Mouse (Mus musculus): ENCODE results near the gene L3mbtl3.

The L3mbtl3 gene

GRCm38 (mm10) chr10:26375790-26376545 lies at the start of gene L3mbtl3:
Gene L3mbtl3 (minus strand): TSS chr10:26375971.
- TF ChIP-seq GATA4 (IDR thresholded peaks at IDR 0.05; ENCODE audit: insufficient replicate concordance, low read length): no peak

GRCm38 (mm10) chr10:26421168-26421567 lies 45.4 kb upstream of the L3mbtl3 start:
- no peak for TF ChIP-seq GATA4 (IDR thresholded peaks at IDR 0.05; ENCODE audit: insufficient replicate concordance, low read length)

GRCm38 (mm10) chr10:26388656-26389055 lies 12.9 kb upstream of the L3mbtl3 start:
- no peak for TF ChIP-seq GATA4 (IDR thresholded peaks at IDR 0.05; ENCODE audit: insufficient replicate concordance, low read length)

- TF ChIP-seq GATA4 (IDR thresholded peaks at IDR 0.05; ENCODE audit: insufficient replicate concordance, low read length): no peak
Measured at GRCm38 (mm10) chr10:26377332-26377602, 1.5 kb upstream of the L3mbtl3 start.

- no peak for TF ChIP-seq GATA4 (IDR thresholded peaks at IDR 0.05; ENCODE audit: insufficient replicate concordance, low read length)
Measured at GRCm38 (mm10) chr10:26376546-26377331, 968 bp upstream of the L3mbtl3 start.

- no peak for TF ChIP-seq GATA4 (IDR thresholded peaks at IDR 0.05; ENCODE audit: insufficient replicate concordance, low read length)
Measured at GRCm38 (mm10) chr10:26375351-26375751, 420 bp downstream of the L3mbtl3 start.

GRCm38 (mm10) chr10:26374436-26375311 lies 1.1 kb downstream of the L3mbtl3 start:
- TF ChIP-seq GATA4 (IDR thresholded peaks at IDR 0.05; ENCODE audit: insufficient replicate concordance, low read length): no peak

- no peak for TF ChIP-seq GATA4 (IDR thresholded peaks at IDR 0.05; ENCODE audit: insufficient replicate concordance, low read length)
Measured at GRCm38 (mm10) chr10:26373951-26374435, 1.8 kb downstream of the L3mbtl3 start.

- TF ChIP-seq GATA4 (IDR thresholded peaks at IDR 0.05; ENCODE audit: insufficient replicate concordance, low read length): no peak
Measured at GRCm38 (mm10) chr10:26372940-26373931, 2.5 kb downstream of the L3mbtl3 start.

- no peak for TF ChIP-seq GATA4 (IDR thresholded peaks at IDR 0.05; ENCODE audit: insufficient replicate concordance, low read length)
Measured at GRCm38 (mm10) chr10:26371416-26371815, 4.4 kb downstream of the L3mbtl3 start.

GRCm38 (mm10) chr10:26364942-26365341 lies 10.8 kb downstream of the L3mbtl3 start:
- no peak for TF ChIP-seq GATA4 (IDR thresholded peaks at IDR 0.05; ENCODE audit: insufficient replicate concordance, low read length)

GRCm38 (mm10) chr10:26364326-26364856 lies 11.4 kb downstream of the L3mbtl3 start:
- TF ChIP-seq GATA4 (IDR thresholded peaks at IDR 0.05; ENCODE audit: insufficient replicate concordance, low read length): no peak

GRCm38 (mm10) chr10:26363605-26364004 lies 12.2 kb downstream of the L3mbtl3 start:
- TF ChIP-seq GATA4 (IDR thresholded peaks at IDR 0.05; ENCODE audit: insufficient replicate concordance, low read length): no peak

GRCm38 (mm10) chr10:26358798-26359197 lies 17.0 kb downstream of the L3mbtl3 start:
- no peak for TF ChIP-seq GATA4 (IDR thresholded peaks at IDR 0.05; ENCODE audit: insufficient replicate concordance, low read length)
